Mouse (Mus musculus): ENCODE results near the gene Rab11b. TPM values are rescaled to one million over a fixed set of nuclear protein-coding genes. Genes with fewer than 3 reads are reported as not detected.
A peak's percentile ranks its signal among the peaks of the same experiment; 100 is the strongest.

Rab11b gene
- polyA plus RNA-seq, 1 experiment = 225 TPM

DNA sequence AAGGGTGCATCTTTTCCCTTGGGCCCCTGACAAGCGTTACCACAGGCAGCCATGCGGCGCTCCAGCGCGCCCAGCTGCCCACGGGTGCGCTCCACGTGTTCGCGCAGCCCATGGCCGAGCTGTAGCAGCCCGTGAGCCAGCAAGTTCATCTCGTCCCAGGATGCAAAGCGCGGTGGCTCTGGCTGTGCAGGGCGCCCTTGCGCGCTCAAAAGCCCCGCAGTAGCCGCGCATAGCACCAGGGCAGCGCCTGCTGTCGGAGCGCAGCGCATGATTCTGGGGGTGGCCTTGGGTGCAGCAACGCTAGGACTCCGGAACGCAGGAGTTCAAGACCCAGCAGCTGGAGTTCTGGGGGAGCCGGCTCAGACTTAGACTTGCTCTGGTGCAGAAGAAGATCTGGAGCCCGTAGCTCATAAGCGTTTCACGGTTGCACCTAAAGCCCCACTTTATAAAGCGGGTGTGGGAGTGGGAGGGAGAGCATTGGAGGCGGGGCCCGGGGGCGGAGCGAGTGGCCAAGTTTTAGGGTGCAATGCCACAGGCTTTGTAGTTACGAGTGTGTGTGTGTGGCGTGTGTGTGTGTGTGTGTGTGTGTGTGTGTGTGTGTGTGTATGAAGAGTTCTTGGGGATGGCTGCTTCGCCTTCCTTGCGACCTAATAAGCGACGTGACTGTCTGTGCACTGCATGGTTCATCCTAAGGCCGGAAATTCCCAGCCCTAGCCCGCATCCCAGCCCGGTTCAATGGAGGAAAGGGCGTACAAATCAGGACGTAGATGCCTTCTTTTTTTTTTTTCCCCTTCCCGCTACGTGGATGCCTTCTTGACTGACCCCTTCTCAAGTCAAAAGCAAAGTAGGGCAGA is 21.0 kb upstream of the Rab11b start, which contains the start of gene Angptl4:
Angptl4 (minus strand) TSS at position 707 of the 854 bp plus-strand sequence.
- TF ChIP-seq CTCF (IDR thresholded peaks at IDR 0.05; ENCODE audit: extremely low read depth, insufficient read depth, insufficient read length, insufficient replicate concordance) = no peak
- TF ChIP-seq POLR2A (IDR thresholded peaks at IDR 0.05; ENCODE audit: low read depth, low read length) = 0 out of 2 replicates have a peak, but pooled peaks have one; percentile 6
- H3K4me1 ChIP-seq (ENCODE audit: control insufficient read depth, insufficient read depth, insufficient read length) = peaks cover 17% of the 10 kb centered on the region
- no peaks in the 10 kb centered on the region for H3K36me3 ChIP-seq (ENCODE audit: control insufficient read depth, insufficient read depth, low read length)
- H3K4me3 ChIP-seq (ENCODE audit: extremely low read depth, insufficient read depth, insufficient read length) = peak within 1 kb of the TSS; percentile 52
- H3K27me3 ChIP-seq (ENCODE audit: control insufficient read depth, insufficient read depth, low read length) = no peaks in the 10 kb centered on the region
- peak; percentile 42 to 61 for DNase-seq (ENCODE audit: low read depth in 1 of 2, low spot score in 2 of 2)
- 1% methylated on average over 50 of the region's 50 CpGs for WGBS
- H3K27ac ChIP-seq (ENCODE audit: insufficient read depth, low read length) = peak within 1 kb of the TSS; percentile 59

DNA sequence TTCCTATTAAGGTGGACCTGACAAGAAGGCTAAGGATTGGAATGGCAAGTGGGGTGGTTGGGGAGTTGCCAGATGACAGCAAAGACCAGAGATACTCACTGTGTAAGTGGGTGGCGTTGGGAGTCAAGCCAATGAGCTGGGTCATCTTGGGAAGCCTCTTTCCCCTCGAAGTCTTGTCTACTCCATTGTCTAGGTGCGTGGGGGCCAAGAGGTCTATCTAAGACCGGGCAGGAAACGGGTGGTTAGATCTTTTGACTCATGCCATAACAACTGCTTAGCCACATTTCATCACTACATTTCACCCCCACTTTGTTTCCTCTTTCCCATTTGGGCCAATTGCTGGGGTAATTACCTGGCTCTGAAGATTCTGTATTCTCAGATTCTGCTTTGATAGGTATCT is 20.1 kb upstream of the Rab11b start:
- no peaks in the 10 kb centered on the region for H3K36me3 ChIP-seq (ENCODE audit: control insufficient read depth, insufficient read depth, low read length)
- peak overlapping the region; percentile 24; the same call in 1 of the 2 replicates for H3K27ac ChIP-seq (ENCODE audit: insufficient read depth, low read length)
- WGBS = 19% methylated on average over 5 of the region's 5 CpGs
- peaks cover 17% of the 10 kb centered on the region for H3K4me1 ChIP-seq (ENCODE audit: control insufficient read depth, insufficient read depth, insufficient read length)
- peak overlapping the region; percentile 52 for H3K4me3 ChIP-seq (ENCODE audit: extremely low read depth, insufficient read depth, insufficient read length)
- DNase-seq (ENCODE audit: low read depth in 1 of 2, low spot score in 2 of 2) = no peak
- no peaks in the 10 kb centered on the region for H3K27me3 ChIP-seq (ENCODE audit: control insufficient read depth, insufficient read depth, low read length)
- TF ChIP-seq POLR2A (IDR thresholded peaks at IDR 0.05; ENCODE audit: low read depth, low read length) (no peak), CTCF (IDR thresholded peaks at IDR 0.05; ENCODE audit: extremely low read depth, insufficient read depth, insufficient read length, insufficient replicate concordance) (no peak)

- H3K27me3 ChIP-seq (ENCODE audit: control insufficient read depth, insufficient read depth, low read length) = no peaks in the 10 kb centered on the region
- WGBS = 79% methylated on average over 5 of the region's 5 CpGs
- no peak overlapping the region for H3K4me3 ChIP-seq (ENCODE audit: extremely low read depth, insufficient read depth, insufficient read length)
- H3K36me3 ChIP-seq (ENCODE audit: control insufficient read depth, insufficient read depth, low read length) = peaks cover 2% of the 10 kb centered on the region; the same call in 1 of the 2 replicates
- DNase-seq (ENCODE audit: low read depth in 1 of 2, low spot score in 2 of 2) = no peak
- TF ChIP-seq CTCF (IDR thresholded peaks at IDR 0.05; ENCODE audit: extremely low read depth, insufficient read depth, insufficient read length, insufficient replicate concordance) = no peak
- TF ChIP-seq POLR2A (IDR thresholded peaks at IDR 0.05; ENCODE audit: low read depth, low read length) = no peak
- peaks cover 17% of the 10 kb centered on the region for H3K4me1 ChIP-seq (ENCODE audit: control insufficient read depth, insufficient read depth, insufficient read length)
- no peak overlapping the region for H3K27ac ChIP-seq (ENCODE audit: insufficient read depth, low read length)
Measured at GRCm38 (mm10) chr17:33779967-33780295, 19.6 kb upstream of the Rab11b start.

DNA sequence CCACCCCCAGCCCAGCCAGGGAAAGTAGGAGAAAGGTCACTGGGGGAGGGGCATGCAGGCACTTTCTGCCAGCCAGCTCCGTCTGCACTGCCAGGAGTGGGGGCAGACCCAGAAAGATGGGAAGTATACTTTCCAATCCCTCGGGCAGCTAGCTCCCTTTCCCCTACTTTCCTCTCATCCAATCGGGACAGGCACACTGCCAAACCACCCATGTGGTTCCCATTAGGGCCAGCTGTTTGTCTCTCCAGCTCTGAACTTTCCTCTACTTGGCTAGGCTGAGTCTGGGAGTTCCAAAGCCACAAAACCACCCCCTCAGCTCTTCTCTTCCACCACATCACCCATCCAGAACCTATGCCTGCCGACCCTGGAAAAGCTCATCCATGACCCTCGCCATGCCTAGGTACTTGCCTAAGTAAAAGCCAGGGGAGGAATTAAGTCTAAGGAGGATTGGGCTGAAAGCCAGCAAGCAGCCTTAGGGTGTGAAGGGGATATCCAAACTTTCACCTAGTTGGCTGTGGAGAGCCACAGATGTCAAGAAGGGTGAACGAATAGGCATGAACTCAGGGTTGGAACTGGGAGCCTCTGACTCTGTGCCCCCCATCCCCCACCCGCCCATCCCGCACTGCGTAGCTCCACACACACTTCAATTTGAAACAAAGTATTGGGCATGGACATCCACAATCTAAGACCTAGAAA is 19.1 kb upstream of the Rab11b start:
- Histone ChIP-seq H3K4me3 (ENCODE audit: extremely low read depth, insufficient read depth, insufficient read length) (no peak overlapping the region), H3K27ac (ENCODE audit: insufficient read depth, low read length) (peak overlapping the region; percentile 56), H3K27me3 (ENCODE audit: control insufficient read depth, insufficient read depth, low read length) (no peaks in the 10 kb centered on the region), H3K36me3 (ENCODE audit: control insufficient read depth, insufficient read depth, low read length) (peaks cover 2% of the 10 kb centered on the region; the same call in 1 of the 2 replicates), H3K4me1 (ENCODE audit: control insufficient read depth, insufficient read depth, insufficient read length) (peaks cover 17% of the 10 kb centered on the region)
- DNase-seq (ENCODE audit: low read depth in 1 of 2, low spot score in 2 of 2) = no peak
- TF ChIP-seq POLR2A (IDR thresholded peaks at IDR 0.05; ENCODE audit: low read depth, low read length) (no peak), CTCF (IDR thresholded peaks at IDR 0.05; ENCODE audit: extremely low read depth, insufficient read depth, insufficient read length, insufficient replicate concordance) (no peak)
- 55% methylated on average over 9 of the region's 9 CpGs for WGBS

DNA sequence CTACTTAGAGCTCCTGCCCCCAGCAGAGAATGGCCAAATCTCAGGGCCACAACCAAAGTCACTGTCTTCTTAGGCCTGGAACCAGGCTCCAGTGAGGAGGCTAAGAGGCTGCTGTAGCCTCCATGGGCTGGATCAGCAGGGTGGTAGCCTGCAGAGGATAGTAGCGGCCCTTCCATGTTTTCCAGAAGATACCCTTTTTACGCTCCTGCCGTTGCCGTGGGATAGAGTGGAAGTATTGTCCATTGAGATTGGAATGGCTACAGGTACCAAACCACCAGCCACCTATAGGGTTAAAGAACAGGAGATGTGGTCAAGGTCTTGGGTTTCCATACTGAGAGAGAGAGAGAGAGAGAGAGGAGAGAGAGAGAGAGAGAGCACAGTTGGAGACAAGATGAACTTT is 15.0 kb upstream of the Rab11b start:
- H3K36me3 ChIP-seq (ENCODE audit: control insufficient read depth, insufficient read depth, low read length) = peaks cover 2% of the 10 kb centered on the region; the same call in 1 of the 2 replicates
- no peak for TF ChIP-seq CTCF (IDR thresholded peaks at IDR 0.05; ENCODE audit: extremely low read depth, insufficient read depth, insufficient read length, insufficient replicate concordance)
- no peak for DNase-seq (ENCODE audit: low read depth in 1 of 2, low spot score in 2 of 2)
- H3K27ac ChIP-seq (ENCODE audit: insufficient read depth, low read length) = no peak overlapping the region
- peaks cover under 1% of the 10 kb centered on the region; the same call in 1 of the 2 replicates for H3K4me1 ChIP-seq (ENCODE audit: control insufficient read depth, insufficient read depth, insufficient read length)
- WGBS = 97% methylated on average over 4 of the region's 4 CpGs
- no peak overlapping the region for H3K4me3 ChIP-seq (ENCODE audit: extremely low read depth, insufficient read depth, insufficient read length)
- no peaks in the 10 kb centered on the region for H3K27me3 ChIP-seq (ENCODE audit: control insufficient read depth, insufficient read depth, low read length)

DNA sequence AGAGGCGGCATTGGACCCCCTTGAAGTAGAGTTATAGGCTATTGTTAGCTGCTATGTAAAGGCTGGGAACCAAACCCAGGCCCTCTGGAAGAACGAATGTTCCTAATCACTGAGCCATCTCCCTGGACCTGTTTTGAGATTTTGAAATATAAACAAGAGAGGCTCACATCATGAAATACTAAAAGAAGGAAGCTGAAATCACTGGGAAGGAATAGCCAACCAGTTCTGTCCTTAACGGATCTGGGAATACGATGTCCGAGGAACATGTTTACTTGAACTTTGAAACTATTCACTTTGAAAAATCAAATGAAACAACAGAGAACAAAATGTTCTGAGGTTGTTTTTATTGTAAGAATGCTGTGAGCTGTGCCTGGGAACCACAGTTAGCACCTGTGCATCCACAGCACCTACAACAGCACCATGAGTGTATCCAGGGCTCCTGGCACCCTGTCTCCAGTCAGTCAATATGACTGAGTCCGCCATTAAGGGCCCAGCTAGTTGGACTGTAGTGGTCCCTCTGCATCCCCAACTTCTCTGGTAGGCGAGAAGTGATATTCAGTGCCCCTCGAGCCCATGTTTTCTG is 14.3 kb upstream of the Rab11b start:
- TF ChIP-seq POLR2A (IDR thresholded peaks at IDR 0.05; ENCODE audit: low read depth, low read length) = no peak
- no peak for TF ChIP-seq CTCF (IDR thresholded peaks at IDR 0.05; ENCODE audit: extremely low read depth, insufficient read depth, insufficient read length, insufficient replicate concordance)
- H3K27ac ChIP-seq (ENCODE audit: insufficient read depth, low read length) = no peak overlapping the region

More for the DNA sequence above, 14.3 kb upstream of the Rab11b start:
- H3K27me3 ChIP-seq (ENCODE audit: control insufficient read depth, insufficient read depth, low read length) = no peaks in the 10 kb centered on the region
- H3K36me3 ChIP-seq (ENCODE audit: control insufficient read depth, insufficient read depth, low read length) = peaks cover 2% of the 10 kb centered on the region; the same call in 1 of the 2 replicates
- no peak overlapping the region for H3K4me3 ChIP-seq (ENCODE audit: extremely low read depth, insufficient read depth, insufficient read length)
- DNase-seq (ENCODE audit: low read depth in 1 of 2, low spot score in 2 of 2) = no peak
- 93% methylated on average over 8 of the region's 8 CpGs for WGBS
- no peaks in the 10 kb centered on the region for H3K4me1 ChIP-seq (ENCODE audit: control insufficient read depth, insufficient read depth, insufficient read length)
